Mouse (Mus musculus): Measurements from ENCODE around the gene Rpl4. TPM values are rescaled to one million over a fixed set of nuclear protein-coding genes. Genes with fewer than 3 reads are reported as not detected.
"Not testable (repeated sequence)": the region's sequence is repeated elsewhere in the genome, so short reads cannot be mapped to it uniquely, and the experiment has no call there.

Rpl4 gene
- total and polyA plus RNA-seq, 3 experiments, result 1,956 to 4,069 (median 1,996) TPM

DNA sequence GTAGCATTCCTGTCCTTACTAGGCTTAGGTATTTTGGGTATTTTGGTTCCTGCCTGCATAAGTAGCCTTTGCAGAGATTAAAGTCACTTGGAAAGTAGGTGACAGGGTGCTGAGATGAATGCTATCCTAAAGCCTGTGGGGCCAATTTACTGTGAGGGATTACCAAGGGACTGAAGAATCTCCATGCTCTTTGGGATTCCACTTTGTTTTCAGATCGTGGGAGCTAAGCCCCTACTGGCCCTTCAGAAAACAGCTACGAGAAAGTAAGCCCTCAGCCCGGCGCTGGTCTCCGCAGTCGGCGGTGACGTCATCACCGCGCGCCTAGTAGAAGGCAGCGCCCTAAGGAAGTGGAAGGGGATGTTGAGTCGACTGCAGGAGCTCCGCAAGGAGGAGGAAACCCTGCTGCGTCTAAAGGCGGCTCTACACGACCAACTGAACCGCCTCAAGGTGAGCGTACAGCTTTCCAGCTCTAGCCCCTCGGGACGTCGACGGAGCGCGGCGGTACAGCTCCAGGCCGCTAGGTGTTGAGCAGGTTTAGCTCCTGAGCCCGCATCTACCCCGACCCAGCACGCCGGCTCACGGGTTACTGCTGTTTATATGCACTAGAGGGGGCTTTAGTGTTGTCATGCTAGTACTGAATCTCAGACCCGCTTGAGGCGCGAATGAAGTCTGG, 5.9 kb downstream of the Rpl4 start, which contains the start of gene Snapc5 (continued):
- TF ChIP-seq PAX5 (IDR thresholded peaks at IDR 0.05; ENCODE audit: low read length) (no peak), NRF1 (IDR thresholded peaks at IDR 0.05; ENCODE audit: low read depth, low read length) (0 out of 2 replicates have a peak, but pooled peaks have one; percentile 23), EP300 (IDR thresholded peaks at IDR 0.05; ENCODE audit: low read length) (no peak), CTCF (conservative IDR thresholded peaks at IDR 0.05 in 1 of 2, IDR thresholded peaks at IDR 0.05 in 1 of 2; ENCODE audit: low read depth in 2 of 2, low read length in 2 of 2) (peak in 1 of 2 experiments; percentile 69; a peak in 3 of 4 replicates), E2F4 (IDR thresholded peaks at IDR 0.05; ENCODE audit: insufficient replicate concordance, low read depth, low read length) (0 out of 2 replicates have a peak, but pooled peaks have one; percentile 45), SIN3A (IDR thresholded peaks at IDR 0.05; ENCODE audit: low read length) (peak; percentile 86), NELFE (IDR thresholded peaks at IDR 0.05; ENCODE audit: low read depth, low read length) (peak; percentile 68), TCF12 (IDR thresholded peaks at IDR 0.05; ENCODE audit: low read depth, low read length) (0 out of 2 replicates have a peak, but pooled peaks have one; percentile 35), TBP (conservative IDR thresholded peaks at IDR 0.05; ENCODE audit: low read depth, low read length) (no peak), POLR2A (IDR thresholded peaks at IDR 0.05; ENCODE audit: low read depth, low read length) (peak; percentile 88), MAX (IDR thresholded peaks at IDR 0.05; ENCODE audit: low read length) (no peak), CHD2 (IDR thresholded peaks at IDR 0.05; ENCODE audit: low read length) (peak; percentile 83), ZC3H11A (IDR thresholded peaks at IDR 0.05; ENCODE audit: low read depth, low read length) (no peak)

DNA sequence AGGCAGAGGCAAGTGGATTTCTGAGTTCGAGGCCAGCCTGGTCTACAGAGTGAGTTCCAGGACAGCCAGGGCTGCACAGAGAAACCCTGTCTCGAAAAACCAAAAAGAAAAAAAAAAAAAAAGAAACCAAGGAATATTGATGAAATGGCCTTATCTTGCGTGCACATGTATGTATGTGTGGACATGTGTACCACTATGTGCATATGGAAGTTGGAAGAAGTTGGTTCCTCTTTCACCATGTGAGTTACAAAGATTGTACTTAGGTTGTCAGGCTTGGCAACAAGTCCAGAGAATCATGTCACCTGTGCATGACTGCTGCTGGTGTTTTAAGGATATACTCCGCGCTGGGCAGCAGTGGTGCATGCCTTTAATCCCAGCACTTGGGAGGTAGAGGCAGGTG, 10.1 kb downstream of the Rpl4 start:
- H3K79me2 ChIP-seq (replicated peaks; ENCODE audit: control insufficient read depth, extremely low read depth, insufficient read depth, poor library complexity, severe bottlenecking); H3K27ac ChIP-seq (ENCODE audit: insufficient read depth, low read depth); H3K4me3 ChIP-seq (replicated peaks in 1 of 3; ENCODE audit: low read depth in 2 of 3, low read length in 2 of 3, poor library complexity in 1 of 3); H3K4me2 ChIP-seq (ENCODE audit: insufficient read depth, low read depth, poor library complexity, severe bottlenecking); dilution Hi-C loops (cut with MboI; ENCODE audit: extremely low pct_ligation_motif_present, extremely low pct_unique_long_range_greater_than_20kb, low sequenced_read_pairs); DNase-seq (ENCODE audit: extremely low read depth); H3K27me3 ChIP-seq (replicated peaks); H3K9me3 ChIP-seq (replicated peaks; ENCODE audit: low read length); in situ Hi-C loops (cut with MboI; ENCODE audit: low pct_ligation_motif_present, low pct_unique_long_range_greater_than_20kb, low sequenced_read_pairs); H3K9ac ChIP-seq (ENCODE audit: insufficient read depth, low read depth): not testable (repeated sequence)
- Histone ChIP-seq H3K36me3 (replicated peaks in 1 of 2; ENCODE audit: control insufficient read depth in 1 of 2, insufficient read depth in 1 of 2, low read length in 1 of 2) (peaks cover 43 to 83% of the 10 kb centered on the region in 2 experiments), H3K4me1 (ENCODE audit: control insufficient read depth in 1 of 2, insufficient read depth in 2 of 2) (peaks cover 2 to 18% of the 10 kb centered on the region in 2 experiments; a peak in 3 of 4 replicates)

DNA sequence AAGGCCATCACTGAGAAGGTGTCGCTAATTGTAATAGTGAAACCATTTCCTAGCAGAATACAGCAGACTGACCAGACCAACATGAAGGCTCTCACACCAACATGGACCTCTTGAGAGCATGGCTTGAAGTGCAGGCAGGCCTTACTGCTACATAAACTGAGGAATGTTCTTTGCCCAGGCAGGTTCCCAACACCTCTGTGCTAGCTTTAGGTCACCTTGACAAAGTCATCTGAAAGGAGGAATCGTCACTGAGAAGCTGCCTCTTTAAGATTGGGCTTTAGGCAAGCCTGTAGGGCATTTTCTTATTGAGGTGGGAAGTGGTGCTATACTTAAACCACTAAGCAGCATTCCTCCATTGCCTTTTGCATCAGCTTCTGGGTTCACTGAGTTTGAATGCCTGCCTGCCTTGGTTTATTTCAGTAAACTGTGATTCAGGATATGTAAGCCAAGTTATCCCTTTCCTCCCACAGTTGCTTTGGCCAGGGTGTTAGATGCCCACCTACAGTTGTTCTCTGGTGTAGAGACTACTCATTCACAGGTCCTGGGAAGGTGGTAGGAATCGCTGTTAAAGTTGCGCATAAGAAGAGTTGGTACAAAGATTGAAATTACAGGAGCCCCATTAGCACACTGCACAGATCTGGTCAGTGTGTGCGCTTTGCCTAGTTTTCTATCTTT, 11.1 kb downstream of the Rpl4 start:
- Histone ChIP-seq H3K9ac (ENCODE audit: insufficient read depth, low read depth) (no peak overlapping the region), H3K9me3 (replicated peaks; ENCODE audit: low read length) (no peaks in the 10 kb centered on the region), H3K27ac (ENCODE audit: insufficient read depth, low read depth) (no peak overlapping the region; the same call in 1 of the 2 replicates), H3K27me3 (replicated peaks) (no peaks in the 10 kb centered on the region), H3K36me3 (replicated peaks in 1 of 2; ENCODE audit: control insufficient read depth in 1 of 2, insufficient read depth in 1 of 2, low read length in 1 of 2) (peaks cover 44 to 89% of the 10 kb centered on the region in 2 experiments), H3K4me1 (ENCODE audit: control insufficient read depth in 1 of 2, insufficient read depth in 2 of 2) (peaks cover 2 to 15% of the 10 kb centered on the region in 2 experiments; a peak in 3 of 4 replicates), H3K79me2 (replicated peaks; ENCODE audit: control insufficient read depth, extremely low read depth, insufficient read depth, poor library complexity, severe bottlenecking) (0 out of 2 replicates have a peak, but pooled peaks cover 5% of the 10 kb centered on the region), H3K4me2 (ENCODE audit: insufficient read depth, low read depth, poor library complexity, severe bottlenecking) (no peak overlapping the region), H3K4me3 (replicated peaks in 1 of 3; ENCODE audit: low read depth in 2 of 3, low read length in 2 of 3, poor library complexity in 1 of 3) (no peak overlapping the region)
- no peak for DNase-seq (ENCODE audit: extremely low read depth)
- TF ChIP-seq EP300 (IDR thresholded peaks at IDR 0.05; ENCODE audit: low read length), result no peak
- TF ChIP-seq NELFE (IDR thresholded peaks at IDR 0.05; ENCODE audit: low read depth, low read length), result no peak
- TF ChIP-seq JUND (conservative IDR thresholded peaks at IDR 0.05; ENCODE audit: low read depth, low read length), result no peak
- TF ChIP-seq USF1 (IDR thresholded peaks at IDR 0.05; ENCODE audit: low read depth, low read length), result no peak
- no peak for TF ChIP-seq MAX (IDR thresholded peaks at IDR 0.05; ENCODE audit: low read length)
- TF ChIP-seq POLR2AphosphoS2 (IDR thresholded peaks at IDR 0.05; ENCODE audit: low read depth, low read length), result no peak
- no peak for TF ChIP-seq IRF4 (IDR thresholded peaks at IDR 0.05; ENCODE audit: low read depth, low read length)
- no peak for TF ChIP-seq CHD1 (IDR thresholded peaks at IDR 0.05; ENCODE audit: low read depth, low read length)
- TF ChIP-seq KAT2A (IDR thresholded peaks at IDR 0.05; ENCODE audit: insufficient replicate concordance, low read length), result no peak
- no peak for TF ChIP-seq RCOR1 (conservative IDR thresholded peaks at IDR 0.05; ENCODE audit: low read depth, low read length)
- no peak for TF ChIP-seq ZC3H11A (IDR thresholded peaks at IDR 0.05; ENCODE audit: low read depth, low read length)
- no peak for TF ChIP-seq RAD21 (IDR thresholded peaks at IDR 0.05; ENCODE audit: low read depth, low read length)
- no peak for TF ChIP-seq MYC (IDR thresholded peaks at IDR 0.05; ENCODE audit: low read depth, low read length)
- no peak for TF ChIP-seq ZKSCAN1 (IDR thresholded peaks at IDR 0.05; ENCODE audit: borderline replicate concordance, low read depth, low read length)
- TF ChIP-seq MXI1 (IDR thresholded peaks at IDR 0.05; ENCODE audit: low read depth, low read length), result no peak
- no peak for TF ChIP-seq UBTF (IDR thresholded peaks at IDR 0.05; ENCODE audit: low read depth, low read length)
- no peak for TF ChIP-seq ELF1 (IDR thresholded peaks at IDR 0.05; ENCODE audit: low read depth, low read length)
- no peak for TF ChIP-seq ZMIZ1 (IDR thresholded peaks at IDR 0.05; ENCODE audit: low read depth, low read length)
- TF ChIP-seq MAZ (IDR thresholded peaks at IDR 0.05; ENCODE audit: low read depth, low read length), result no peak
- no peak for TF ChIP-seq NRF1 (IDR thresholded peaks at IDR 0.05; ENCODE audit: low read depth, low read length)
- in situ Hi-C loops (cut with MboI; ENCODE audit: low pct_ligation_motif_present, low pct_unique_long_range_greater_than_20kb, low sequenced_read_pairs) (no loop called here), dilution Hi-C loops (cut with MboI; ENCODE audit: extremely low pct_ligation_motif_present, extremely low pct_unique_long_range_greater_than_20kb, low sequenced_read_pairs) (no loop called here)
